Mouse (Mus musculus): ENCODE measurements around the gene Pikfyve.

DNA sequence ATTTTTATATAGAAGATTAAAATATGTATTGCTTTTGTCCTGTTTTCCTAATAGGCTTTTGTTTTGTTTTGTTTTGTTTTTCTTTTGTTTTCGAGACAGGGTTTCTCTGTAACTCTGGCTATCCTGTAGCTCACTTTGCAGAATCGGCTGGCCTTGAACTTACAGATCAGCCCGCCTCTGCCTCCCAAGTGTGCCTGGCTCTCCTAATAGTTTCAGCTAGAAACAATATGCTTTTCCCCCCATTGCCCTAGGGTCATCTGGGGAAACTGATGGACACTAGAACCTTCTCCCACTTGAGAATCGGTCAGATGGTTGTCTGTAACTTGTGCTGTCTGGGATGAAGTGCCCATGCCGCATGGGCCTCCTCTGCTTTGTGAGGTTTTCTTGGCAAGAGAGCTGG, 30.4 kb upstream of the Pikfyve start:
- TF ChIP-seq EP300 (IDR thresholded peaks at IDR 0.05) (no peak), CTCF (IDR thresholded peaks at IDR 0.05) (no peak)

All from lung, postnatal 0 days (tissue).